Mouse (Mus musculus) adrenal gland, postnatal 10 days (tissue): Measurements from ENCODE around the gene Hipk1. TPM values are rescaled to one million over a fixed set of nuclear protein-coding genes. Genes with fewer than 3 reads are reported as not detected.
A peak's percentile ranks its signal among the peaks of the same experiment; 100 is the strongest.
"Not testable (repeated sequence)": the region's sequence is repeated elsewhere in the genome, so short reads cannot be mapped to it uniquely, and the experiment has no call there.

Source experiments
- DNase-seq: peaks from one replicate; pipeline ENCODE4 v3.0.0; 2021; ENCODE audit warnings: mixed read lengths
- long read RNA-seq, 2 experiments: library from polyadenylated mRNA; stranded (forward); transcript quantifications; one replicate each; pipeline ENCODE4 v2.0.0; 2021
- total RNA-seq, 2 experiments: library from RNA; stranded (reverse); gene quantifications; 2 replicates each; pipeline ENCODE4 v1.2.3; 2021

Hipk1 gene
- total RNA-seq, result 100 to 1,000 TPM; 128 to 162 TPM
- long read RNA-seq, experiment 1, partial matches to known transcripts, result 6 of 27 reads
- long read RNA-seq, experiment 1, other reads (novel, unspliced or antisense), result 20 of 27 reads
- long read RNA-seq, experiment 2, full-length matches to known transcripts, result 1 of 19 reads
- long read RNA-seq, experiment 2, partial matches to known transcripts, result 4 of 19 reads
- long read RNA-seq, experiment 2, other reads (novel, unspliced or antisense), result 14 of 19 reads

GRCm38 (mm10) chr3:103791230-103792110 lies at the start of gene Hipk1:
TSS of gene Hipk1 (minus strand) at chr3:103791563.
- peak; percentile 96 for DNase-seq

- DNase-seq, result not testable (repeated sequence)
Measured at GRCm38 (mm10) chr3:103840946-103841345, 49.6 kb upstream of the Hipk1 start.

DNA sequence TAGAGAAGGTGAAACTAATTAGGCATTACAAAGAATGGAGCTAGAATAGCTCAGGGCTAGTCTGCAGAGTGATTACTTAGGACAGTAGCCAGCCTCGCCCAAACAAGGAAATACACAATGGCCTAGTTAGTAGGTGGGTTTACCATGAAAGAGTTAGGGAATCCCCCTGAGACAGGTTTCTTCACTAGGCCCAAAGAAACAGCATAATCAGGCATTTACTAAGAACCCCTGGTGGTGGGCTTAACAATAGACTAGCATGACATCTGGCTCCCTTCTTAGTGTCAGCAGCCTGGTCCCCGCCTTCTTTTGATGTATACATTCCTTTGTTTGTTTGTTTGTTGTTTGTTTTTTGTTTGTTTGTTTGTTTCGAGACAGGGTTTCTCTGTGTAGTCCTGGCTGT lies 48.8 kb upstream of the Hipk1 start:
- not testable (repeated sequence) for DNase-seq

GRCm38 (mm10) chr3:103839711-103840110 lies 48.3 kb upstream of the Hipk1 start:
- DNase-seq, result no peak

DNA sequence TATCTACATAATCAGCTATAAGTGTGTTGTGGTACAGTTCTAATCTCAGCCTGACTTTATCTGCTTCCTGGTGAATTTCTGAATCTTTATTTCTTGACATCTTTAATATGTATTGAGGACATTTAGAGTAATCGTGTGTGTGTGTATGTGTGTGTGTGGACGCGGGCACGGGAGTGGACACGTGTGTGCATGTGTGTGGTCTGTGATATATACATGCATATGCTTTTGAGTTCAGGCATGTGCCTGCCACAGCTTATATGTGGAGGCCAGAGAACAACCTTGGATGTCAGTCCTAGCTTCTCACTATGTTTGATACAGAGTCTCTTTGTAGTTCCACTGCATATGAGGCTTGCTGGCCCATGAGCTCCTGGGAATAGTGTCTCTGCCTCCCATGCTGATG lies 45.1 kb upstream of the Hipk1 start:
- DNase-seq, result no peak

DNA sequence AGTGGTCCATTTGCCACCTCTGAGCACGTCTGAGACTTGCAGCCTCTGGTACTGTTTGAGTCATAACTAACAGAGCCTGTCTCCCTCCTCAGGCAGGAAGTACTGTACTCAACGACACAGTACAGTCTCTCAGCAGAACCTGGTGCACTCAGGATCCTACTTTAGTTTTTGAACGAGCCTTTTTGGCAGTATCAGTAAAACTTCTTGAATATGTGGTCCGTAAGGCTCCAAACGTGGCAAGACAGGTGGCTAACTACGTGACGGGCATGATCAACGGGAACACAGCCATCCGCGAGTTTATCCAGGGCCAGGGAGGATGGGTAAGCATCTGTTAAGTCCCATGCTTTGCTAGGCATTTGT lies 44.6 kb upstream of the Hipk1 start:
- DNase-seq, result no peak

- no peak for DNase-seq
Measured at GRCm38 (mm10) chr3:103835272-103835950, 44.0 kb upstream of the Hipk1 start.

DNA sequence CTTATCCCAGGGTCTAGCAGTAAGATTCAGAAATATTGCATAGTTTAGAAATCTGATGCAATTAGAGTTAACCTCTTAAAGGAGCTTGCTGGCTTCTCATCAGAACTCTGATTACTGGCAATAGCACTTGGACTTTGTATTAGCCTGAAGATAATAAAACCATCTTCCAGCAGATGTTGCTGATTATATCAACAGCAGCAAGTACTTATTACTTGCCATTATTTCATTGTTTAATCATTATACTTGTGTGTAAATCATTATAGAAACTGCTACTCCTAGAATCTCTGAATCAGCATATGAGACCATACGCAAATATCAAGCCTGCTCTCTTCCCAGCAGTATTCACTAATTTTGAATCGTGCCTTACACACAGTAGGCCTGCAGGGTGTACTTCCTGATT lies 42.6 kb upstream of the Hipk1 start:
- DNase-seq, result no peak

GRCm38 (mm10) chr3:103832426-103832825 lies 41.1 kb upstream of the Hipk1 start, which contains the start of gene Bcl2l15:
TSS of gene Bcl2l15 (plus strand) at chr3:103832601.
- DNase-seq, result no peak

DNA sequence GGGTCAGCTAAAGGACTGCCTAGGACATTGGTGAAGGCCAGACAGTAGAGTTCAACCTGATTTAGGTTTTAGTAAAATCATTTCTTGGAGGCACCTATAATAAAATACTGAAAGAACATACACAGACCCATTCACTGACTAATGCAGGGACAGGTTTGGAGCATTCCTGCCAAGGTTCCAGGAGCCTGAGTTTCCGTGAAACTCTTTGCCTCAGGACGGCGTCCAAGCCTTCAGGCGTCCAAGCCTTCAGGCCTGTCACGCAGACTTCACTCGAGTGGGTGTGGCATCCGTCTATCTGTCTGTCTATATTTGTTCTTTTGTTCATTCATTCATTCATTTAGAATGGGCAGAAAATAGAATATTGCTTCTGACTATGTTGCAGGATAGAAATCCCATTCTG lies 39.8 kb upstream of the Hipk1 start:
- DNase-seq, result no peak

DNA sequence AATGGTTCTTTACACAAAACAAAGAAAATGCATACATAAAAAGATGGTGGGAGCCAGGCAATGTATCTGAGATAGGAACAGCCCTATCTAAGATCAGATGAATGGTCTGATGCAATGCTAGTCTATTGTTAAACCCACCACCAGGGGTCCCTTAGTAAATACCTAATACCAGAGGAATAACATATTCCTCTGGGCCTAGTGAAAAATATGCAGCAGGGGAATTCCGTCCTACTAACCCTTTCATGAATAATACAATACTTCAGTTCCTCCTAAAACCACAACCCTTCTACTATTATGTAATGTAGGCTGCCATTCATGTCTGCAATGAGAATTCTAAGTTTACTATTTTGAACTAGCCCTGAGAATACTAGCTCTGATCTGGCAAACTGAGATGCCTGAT lies 39.3 kb upstream of the Hipk1 start:
- DNase-seq, result not testable (repeated sequence)

GRCm38 (mm10) chr3:103829036-103829435 lies 37.7 kb upstream of the Hipk1 start:
- DNase-seq, result no peak

GRCm38 (mm10) chr3:103827548-103827947 lies 36.2 kb upstream of the Hipk1 start:
- DNase-seq, result no peak

GRCm38 (mm10) chr3:103810967-103811366 lies 19.6 kb upstream of the Hipk1 start:
- no peak for DNase-seq

- no peak for DNase-seq
Measured at GRCm38 (mm10) chr3:103809799-103810150, 18.4 kb upstream of the Hipk1 start.

GRCm38 (mm10) chr3:103808891-103809798 lies 17.8 kb upstream of the Hipk1 start, which contains the start of the genes Dclre1b, Ap4b1 and Gm43064:
TSS of gene Dclre1b (minus strand) at chr3:103809444.
TSS of gene Ap4b1 (plus strand) at chr3:103809520.
TSS of gene Gm43064 (plus strand) at chr3:103809573.
- DNase-seq, result peak; percentile 94

GRCm38 (mm10) chr3:103805671-103806070 lies 14.3 kb upstream of the Hipk1 start:
- DNase-seq, result no peak

- peak; percentile 21 for DNase-seq
Measured at GRCm38 (mm10) chr3:103802861-103803260, 11.5 kb upstream of the Hipk1 start.

DNA sequence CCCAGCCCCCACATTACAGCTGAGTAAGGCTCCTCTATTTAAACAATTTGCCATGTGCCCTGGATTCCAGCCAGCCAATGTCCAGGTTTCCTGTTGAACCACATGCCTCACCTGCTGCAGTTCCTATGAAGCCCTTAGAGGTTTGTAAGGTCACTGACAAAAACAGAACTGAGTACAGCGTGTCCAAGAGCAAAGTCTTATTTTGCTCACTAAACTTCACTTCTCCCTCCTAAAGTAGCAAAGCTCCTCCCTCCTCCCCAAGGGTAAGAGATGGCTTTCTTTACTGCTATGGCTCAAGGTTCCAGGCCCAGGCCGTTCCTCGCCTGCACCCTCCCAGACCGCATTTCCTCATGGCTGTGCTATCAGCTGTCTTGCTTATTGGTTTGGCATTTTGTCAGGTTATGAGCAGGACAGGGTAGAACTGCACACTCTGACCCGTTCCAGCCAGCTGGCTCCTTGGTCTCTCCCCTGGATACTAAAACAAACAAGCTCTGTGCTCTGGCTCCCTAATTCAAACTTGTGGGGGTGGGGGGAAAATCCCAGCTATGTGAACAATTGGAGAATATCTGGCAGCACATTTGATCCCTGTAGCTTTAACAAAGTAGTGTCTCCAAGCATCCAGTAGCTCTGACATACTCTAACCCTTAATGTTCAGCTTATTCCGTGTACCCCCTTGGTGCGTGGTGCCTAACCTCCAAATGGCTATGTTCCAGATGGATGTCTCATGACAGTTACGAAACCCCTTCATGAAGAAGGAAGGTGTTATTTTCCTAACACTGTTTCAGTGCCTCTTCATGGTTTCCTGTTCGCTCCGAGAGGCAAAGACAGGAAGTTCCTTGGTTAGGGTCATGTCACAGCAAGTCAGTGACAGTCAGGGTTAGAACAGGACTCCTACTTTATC lies 10.5 kb upstream of the Hipk1 start:
- peak; percentile 79 for DNase-seq

DNA sequence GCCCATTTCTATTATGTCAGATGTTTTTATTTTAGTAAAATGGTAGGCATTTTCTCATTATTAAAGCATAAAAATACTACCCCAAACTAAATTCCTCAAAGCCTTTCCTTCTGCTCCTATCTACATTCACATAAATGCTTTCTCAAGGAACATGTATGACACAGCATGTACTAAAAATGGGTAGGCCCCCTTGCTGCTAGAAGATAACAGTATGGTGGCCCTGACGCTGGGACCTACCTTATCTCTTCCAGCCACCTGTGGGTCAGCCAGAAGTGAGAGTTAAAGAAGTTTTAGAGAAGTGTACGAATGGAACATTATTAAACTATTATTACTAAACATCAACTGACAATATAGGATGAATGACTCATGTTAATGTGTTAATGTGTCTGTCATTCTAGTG lies 8.1 kb upstream of the Hipk1 start:
- no peak for DNase-seq

GRCm38 (mm10) chr3:103796389-103796788 lies 5.0 kb upstream of the Hipk1 start:
- DNase-seq, result no peak
